Comparison of ENCODE assay signal across 26 mouse cellular contexts in genomic region chr9:46256658-46257385, GRCm38 (mm10). TPM values are rescaled to one million over a fixed set of nuclear protein-coding genes. Genes with fewer than 3 reads are reported as not detected.
DNase-seq lines count a peak whose midpoint lies in the region; ATAC-seq lines count a peak whose summit lies in the region.
"Had no signal": no experiment of that assay in that cellular context is flagged by ENCODE, and none has a peak within 500 bp of the region (broad histone marks: within the 10 kb centered on the region; RNA-seq: fewer than 3 reads in every experiment).

No protein-coding gene starts in this region.

- no peak overlapping the region for H3K9ac ChIP-seq in liver, embryonic 15.5 days
- H3K9ac ChIP-seq in liver, embryonic 12.5 days, result no peak overlapping the region
- no peak overlapping the region for H3K9ac ChIP-seq in forebrain, embryonic 16.5 days (replicated peaks; ENCODE audit: low read depth, low read length)
- H3K9ac ChIP-seq: forebrain, embryonic 12.5 days; heart, embryonic 13.5 days; hindbrain, embryonic 14.5 days; liver, embryonic 14.5 days; neural tube, embryonic 12.5 days had no signal

- H3K27me3 ChIP-seq in liver, embryonic 15.5 days, result no peaks in the 10 kb centered on the region
- no peaks in the 10 kb centered on the region for H3K27me3 ChIP-seq in liver, embryonic 12.5 days (replicated peaks)
- no peaks in the 10 kb centered on the region for H3K27me3 ChIP-seq in forebrain, embryonic 16.5 days (replicated peaks; ENCODE audit: control insufficient read depth, insufficient read depth, low read length)
- H3K27me3 ChIP-seq: forebrain, embryonic 12.5 days; heart, embryonic 13.5 days; neural tube, embryonic 12.5 days had no signal

- H3K4me3 ChIP-seq in liver, embryonic 15.5 days (replicated peaks), result no peak overlapping the region
- H3K4me3 ChIP-seq in liver, embryonic 12.5 days, result no peak overlapping the region
- H3K4me3 ChIP-seq in forebrain, embryonic 16.5 days (replicated peaks; ENCODE audit: low read length), result no peak overlapping the region
- H3K4me3 ChIP-seq: forebrain, embryonic 12.5 days; heart, embryonic 13.5 days; neural tube, embryonic 12.5 days had no signal

- H3K4me2 ChIP-seq in liver, embryonic 15.5 days, result no peak overlapping the region
- no peak overlapping the region for H3K4me2 ChIP-seq in liver, embryonic 12.5 days
- no peak overlapping the region for H3K4me2 ChIP-seq in forebrain, embryonic 16.5 days (ENCODE audit: low read length)
- H3K4me2 ChIP-seq: forebrain, embryonic 12.5 days; heart, embryonic 13.5 days; hindbrain, embryonic 14.5 days; neural tube, embryonic 12.5 days had no signal

- 0 out of 2 replicates have a peak overlapping the region, but pooled peaks have one; percentile 6 for H3K27ac ChIP-seq in liver, embryonic 15.5 days (replicated peaks)
- H3K27ac ChIP-seq in liver, embryonic 12.5 days, result no peak overlapping the region
- no peak overlapping the region for H3K27ac ChIP-seq in forebrain, embryonic 16.5 days (ENCODE audit: low read length)
- H3K27ac ChIP-seq: forebrain, embryonic 12.5 days; hindbrain, embryonic 14.5 days; liver, embryonic 14.5 days; neural tube, embryonic 12.5 days had no signal

- ATAC-seq in liver, embryonic 15.5 days (ENCODE audit: insufficient read depth), result no peak
- ATAC-seq in liver, embryonic 12.5 days, result no peak
- no peak for ATAC-seq in forebrain, embryonic 16.5 days
- ATAC-seq: intestine, embryonic 16.5 days had no signal

- no peaks in the 10 kb centered on the region for H3K9me3 ChIP-seq in liver, embryonic 15.5 days (replicated peaks)
- no peaks in the 10 kb centered on the region for H3K9me3 ChIP-seq in liver, embryonic 12.5 days (replicated peaks)
- no peaks in the 10 kb centered on the region for H3K9me3 ChIP-seq in forebrain, embryonic 16.5 days (ENCODE audit: control insufficient read depth, low read length)
- H3K9me3 ChIP-seq: forebrain, embryonic 12.5 days; heart, embryonic 13.5 days; neural tube, embryonic 12.5 days had no signal

- 0 out of 2 replicates have a peak, but pooled peaks cover 8% of the 10 kb centered on the region for H3K4me1 ChIP-seq in liver, embryonic 15.5 days (replicated peaks)
- H3K4me1 ChIP-seq in liver, embryonic 12.5 days, result 0 out of 2 replicates have a peak, but pooled peaks cover 9% of the 10 kb centered on the region
- no peaks in the 10 kb centered on the region for H3K4me1 ChIP-seq in forebrain, embryonic 16.5 days (replicated peaks; ENCODE audit: control insufficient read depth, insufficient read depth, low read length)
- H3K4me1 ChIP-seq: forebrain, embryonic 12.5 days; heart, embryonic 13.5 days; neural tube, embryonic 12.5 days had no signal

- DNase-seq in adrenal gland, postnatal 14 days, result peak; percentile 60
- no peak for DNase-seq in adrenal gland, postnatal 4 days (ENCODE audit: low spot score in 2 of 2)
- DNase-seq in adipocyte (ENCODE audit: low spot score), result peak; percentile 26
- peak; percentile 43 to 44 for DNase-seq in monocyte, adult 2 months (ENCODE audit: low read depth in 1 of 2, low spot score in 2 of 2)
- DNase-seq in layer of hippocampus, postnatal 14 days (ENCODE audit: low spot score in 2 of 2), result no peak
- DNase-seq: cerebellum, postnatal 25 days; gastrocnemius, postnatal 36 days; layer of hippocampus, postnatal 36 days; left cerebral cortex, postnatal 4 days; midbrain, embryonic 14.5 days; spleen, adult 18-20 months; thymus, adult 18-20 months had no signal

- no peaks in the 10 kb centered on the region for H3K36me3 ChIP-seq in liver, embryonic 15.5 days (replicated peaks)
- H3K36me3 ChIP-seq in liver, embryonic 12.5 days, result no peaks in the 10 kb centered on the region
- H3K36me3 ChIP-seq in forebrain, embryonic 16.5 days (ENCODE audit: control insufficient read depth, insufficient read depth), result no peaks in the 10 kb centered on the region
- H3K36me3 ChIP-seq: forebrain, embryonic 12.5 days; heart, embryonic 13.5 days; neural tube, embryonic 12.5 days had no signal

- 67% methylated on average over 10 of the region's 10 CpGs for WGBS in liver, embryonic 15.5 days (ENCODE audit: insufficient replicate concordance)
- WGBS in liver, embryonic 12.5 days (ENCODE audit: insufficient replicate concordance), result 68% methylated on average over 10 of the region's 10 CpGs
- WGBS in forebrain, embryonic 16.5 days, result 89% methylated on average over 10 of the region's 10 CpGs

RNA-seq across cellular contexts. Expression of gene Apoa5, which starts 11.6 kb away (rescaled TPM):
- 4.7 and 74.9 TPM in 2 replicates for total RNA-seq in adrenal gland, postnatal 14 days (2021)
- total RNA-seq in adrenal gland, postnatal 4 days (2021), result 10 to 100 TPM in 1 of 2 experiments, 1 to 10 TPM in 1; 2.1 to 34.3 TPM
- polyA plus RNA-seq in liver, embryonic 15.5 days (2015; fragmentation: Nextera tagmentation; extraction: Ambion mirVana), result 0.69 and 1.3 TPM in 2 replicates
- 0.25 and 0.33 TPM in 2 replicates for polyA plus RNA-seq in liver, embryonic 12.5 days (2016; fragmentation: Nextera tagmentation; extraction: Ambion mirVana)
- not detected in 2 replicates for polyA plus RNA-seq in forebrain, embryonic 16.5 days (2015; fragmentation: Nextera tagmentation; extraction: Ambion mirVana)
- total RNA-seq in layer of hippocampus, postnatal 14 days (2021), result not detected
- total RNA-seq: layer of hippocampus, postnatal 36 days; left cerebral cortex, postnatal 4 days had no signal
- polyA plus RNA-seq: C2C12; forebrain, embryonic 12.5 days; heart, embryonic 13.5 days; hindbrain, embryonic 14.5 days; kidney, embryonic 16.5 days; midbrain, embryonic 14.5 days; neural tube, embryonic 12.5 days; stomach, embryonic 14.5 days; urinary bladder, adult 2 months had no signal

RNA-seq across cellular contexts. Expression of gene Zpr1, which starts 16.0 kb away (rescaled TPM):
- total RNA-seq in adrenal gland, postnatal 14 days (2021), result 44.3 and 52.0 TPM in 2 replicates
- 10 to 100 TPM; 36.4 to 39.4 TPM for total RNA-seq in adrenal gland, postnatal 4 days (2021)
- polyA plus RNA-seq in liver, embryonic 15.5 days (2015; fragmentation: Nextera tagmentation; extraction: Ambion mirVana), result 23.4 and 27.4 TPM in 2 replicates
- polyA plus RNA-seq in liver, embryonic 12.5 days (2016; fragmentation: Nextera tagmentation; extraction: Ambion mirVana), result 55.4 and 56.0 TPM in 2 replicates
- 77.7 and 80.6 TPM in 2 replicates for polyA plus RNA-seq in forebrain, embryonic 16.5 days (2015; fragmentation: Nextera tagmentation; extraction: Ambion mirVana)
- total RNA-seq in layer of hippocampus, postnatal 14 days (2021), result 10 to 100 TPM; 33.3 to 36.2 TPM

RNA-seq across cellular contexts. Expression of gene Apoa4, which starts 16.3 kb away (rescaled TPM):
- total RNA-seq in adrenal gland, postnatal 14 days (2021), result 0.86 and 4.1 TPM in 2 replicates
- 1 to 10 TPM in 1 of 2 experiments, under 1 TPM in 1; 0.48 to 3.8 TPM for total RNA-seq in adrenal gland, postnatal 4 days (2021)
- 0.33 TPM in 2 replicates for polyA plus RNA-seq in liver, embryonic 15.5 days (2015; fragmentation: Nextera tagmentation; extraction: Ambion mirVana)
- not detected in 2 replicates for polyA plus RNA-seq in liver, embryonic 12.5 days (2016; fragmentation: Nextera tagmentation; extraction: Ambion mirVana)
- not detected in 2 replicates for polyA plus RNA-seq in forebrain, embryonic 16.5 days (2015; fragmentation: Nextera tagmentation; extraction: Ambion mirVana)
- not detected for total RNA-seq in layer of hippocampus, postnatal 14 days (2021)
- total RNA-seq: ES-E14; gastrocnemius, postnatal 36 days; layer of hippocampus, postnatal 36 days; left cerebral cortex, postnatal 4 days had no signal
- polyA plus RNA-seq: C2C12; forebrain, embryonic 12.5 days; heart, embryonic 13.5 days; hindbrain, embryonic 14.5 days; midbrain, embryonic 14.5 days; neural tube, embryonic 12.5 days had no signal

RNA-seq across cellular contexts. Expression of gene Apoc3, which starts 21.4 kb away (rescaled TPM):
- 9.9 and 222 TPM in 2 replicates for total RNA-seq in adrenal gland, postnatal 14 days (2021)
- total RNA-seq in adrenal gland, postnatal 4 days (2021), result 1 to 10 TPM in 1 of 2 experiments, under 1 TPM in 1; 0.64 to 9.5 TPM
- 6.6 and 6.8 TPM in 2 replicates for polyA plus RNA-seq in liver, embryonic 15.5 days (2015; fragmentation: Nextera tagmentation; extraction: Ambion mirVana)
- 2.1 and 2.4 TPM in 2 replicates for polyA plus RNA-seq in liver, embryonic 12.5 days (2016; fragmentation: Nextera tagmentation; extraction: Ambion mirVana)
- polyA plus RNA-seq in forebrain, embryonic 16.5 days (2015; fragmentation: Nextera tagmentation; extraction: Ambion mirVana), result not detected in 2 replicates
- total RNA-seq in layer of hippocampus, postnatal 14 days (2021), result not detected
- total RNA-seq: ES-E14; left cerebral cortex, postnatal 4 days had no signal
- polyA plus RNA-seq: C2C12; forebrain, embryonic 12.5 days; heart, embryonic 13.5 days; hindbrain, embryonic 14.5 days; midbrain, embryonic 14.5 days; neural tube, embryonic 12.5 days; stomach, embryonic 14.5 days had no signal

RNA-seq across cellular contexts. Expression of gene Bud13, which starts 26.0 kb away (rescaled TPM):
- total RNA-seq in adrenal gland, postnatal 14 days (2021), result 9.3 and 16.2 TPM in 2 replicates
- total RNA-seq in adrenal gland, postnatal 4 days (2021), result 10 to 100 TPM; 14.2 to 17.0 TPM
- 6.6 and 6.8 TPM in 2 replicates for polyA plus RNA-seq in liver, embryonic 15.5 days (2015; fragmentation: Nextera tagmentation; extraction: Ambion mirVana)
- polyA plus RNA-seq in liver, embryonic 12.5 days (2016; fragmentation: Nextera tagmentation; extraction: Ambion mirVana), result 12.3 and 13.2 TPM in 2 replicates
- 17.9 and 19.9 TPM in 2 replicates for polyA plus RNA-seq in forebrain, embryonic 16.5 days (2015; fragmentation: Nextera tagmentation; extraction: Ambion mirVana)
- 10 to 100 TPM in 1 of 2 experiments, 1 to 10 TPM in 1; 9.0 to 10.8 TPM for total RNA-seq in layer of hippocampus, postnatal 14 days (2021)

Comparison
In these comparisons a context has a peak if more than half of its experiments do, and no peak if none do; other contexts are left out.
1. DNase-seq: peak in adrenal gland, postnatal 14 days (single experiment), adipocyte (single experiment) and monocyte, adult 2 months (2 of 2); none in adrenal gland, postnatal 4 days (0 of 2) and layer of hippocampus, postnatal 14 days (0 of 2).